Mouse (Mus musculus): Measurements from ENCODE around the gene Cdk5r2. TPM values are rescaled to one million over a fixed set of nuclear protein-coding genes. Genes with fewer than 3 reads are reported as not detected.

The Cdk5r2 gene
- polyA plus RNA-seq, 1 experiment from 2014 or later, result 0.60 TPM

DNA sequence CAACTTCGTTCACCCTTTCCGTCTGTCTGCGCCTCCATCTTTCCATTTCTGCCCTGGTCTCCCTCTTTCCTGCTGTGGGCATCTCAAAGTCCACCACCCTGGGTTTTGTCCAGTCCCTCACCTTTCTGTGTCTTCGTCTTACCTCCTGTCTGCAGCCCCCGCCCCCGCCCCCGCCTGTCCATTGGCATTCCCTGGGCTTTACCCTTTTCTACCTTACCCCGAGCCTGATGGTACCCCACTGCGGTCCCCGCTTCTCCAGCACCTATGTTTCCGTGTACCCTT lies 1.6 kb downstream of the Cdk5r2 start:
- 2% methylated on average over 11 of the region's 11 CpGs for WGBS

DNA sequence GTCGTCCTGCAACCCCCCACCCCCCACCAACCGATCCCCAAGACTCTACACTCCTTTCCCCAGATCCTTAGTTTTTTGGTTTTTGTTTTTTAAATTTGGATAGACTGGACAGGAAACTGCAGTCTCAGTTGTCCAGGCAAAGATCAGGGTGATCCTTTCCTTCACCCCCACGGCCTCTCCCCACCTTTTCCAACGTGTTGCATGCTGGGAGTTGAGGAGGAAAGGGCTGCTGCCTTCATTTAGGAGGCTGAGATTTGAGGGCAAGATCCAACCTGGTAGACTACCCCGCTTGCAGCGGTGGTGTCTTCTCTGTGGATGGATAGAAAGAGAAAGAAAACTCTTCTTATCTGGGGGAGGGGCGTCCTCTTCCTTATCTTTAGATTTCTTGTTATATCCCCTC lies 2.1 kb downstream of the Cdk5r2 start:
- under 1% methylated on average over 7 of the region's 7 CpGs for WGBS
- no peak overlapping the region for H3K9ac ChIP-seq (ENCODE audit: low read depth, low read length)
- H3K27me3 ChIP-seq (replicated peaks; ENCODE audit: control insufficient read depth, insufficient read depth, low read length), result peaks cover 89% of the 10 kb centered on the region
- no peaks in the 10 kb centered on the region for H3K36me3 ChIP-seq (ENCODE audit: control insufficient read depth, insufficient read depth, low read length)
- peak overlapping the region; percentile 6; the same call in 1 of the 2 replicates for H3K4me3 ChIP-seq (ENCODE audit: low read depth, low read length)
- H3K9me3 ChIP-seq (ENCODE audit: control insufficient read depth, low read length), result no peaks in the 10 kb centered on the region
- H3K27ac ChIP-seq (replicated peaks; ENCODE audit: low read depth, low read length), result no peak overlapping the region
- 0 out of 2 replicates have a peak overlapping the region, but pooled peaks have one; percentile 5 for H3K4me2 ChIP-seq (ENCODE audit: low read depth, low read length)
- DNase-seq (ENCODE audit: low spot score) (no peak), ATAC-seq (ENCODE audit: low read depth) (no peak)
- 0 out of 2 replicates have a peak, but pooled peaks cover 8% of the 10 kb centered on the region for H3K4me1 ChIP-seq (ENCODE audit: control insufficient read depth, insufficient read depth, low read length)

More for the DNA sequence above, 1.6 kb downstream of the Cdk5r2 start:
- H3K27ac ChIP-seq (replicated peaks; ENCODE audit: low read depth, low read length), result no peak overlapping the region
- DNase-seq (ENCODE audit: low spot score) (no peak), ATAC-seq (ENCODE audit: low read depth) (no peak)
- H3K4me3 ChIP-seq (ENCODE audit: low read depth, low read length), result peak overlapping the region; percentile 71
- H3K27me3 ChIP-seq (replicated peaks; ENCODE audit: control insufficient read depth, insufficient read depth, low read length), result peaks cover 93% of the 10 kb centered on the region
- H3K4me2 ChIP-seq (ENCODE audit: low read depth, low read length), result peak overlapping the region; percentile 99; the same call in 1 of the 2 replicates
- no peaks in the 10 kb centered on the region for H3K9me3 ChIP-seq (ENCODE audit: control insufficient read depth, low read length)
- 0 out of 2 replicates have a peak, but pooled peaks cover 8% of the 10 kb centered on the region for H3K4me1 ChIP-seq (ENCODE audit: control insufficient read depth, insufficient read depth, low read length)
- no peak overlapping the region for H3K9ac ChIP-seq (ENCODE audit: low read depth, low read length)
- no peaks in the 10 kb centered on the region for H3K36me3 ChIP-seq (ENCODE audit: control insufficient read depth, insufficient read depth, low read length)

- Histone ChIP-seq H3K4me3 (ENCODE audit: low read depth, low read length) (no peak overlapping the region), H3K27ac (replicated peaks; ENCODE audit: low read depth, low read length) (no peak overlapping the region), H3K36me3 (ENCODE audit: control insufficient read depth, insufficient read depth, low read length) (no peaks in the 10 kb centered on the region), H3K27me3 (replicated peaks; ENCODE audit: control insufficient read depth, insufficient read depth, low read length) (peaks cover 84% of the 10 kb centered on the region), H3K4me2 (ENCODE audit: low read depth, low read length) (peak overlapping the region; percentile 5; the same call in 1 of the 2 replicates), H3K4me1 (ENCODE audit: control insufficient read depth, insufficient read depth, low read length) (0 out of 2 replicates have a peak, but pooled peaks cover 8% of the 10 kb centered on the region), H3K9me3 (ENCODE audit: control insufficient read depth, low read length) (no peaks in the 10 kb centered on the region), H3K9ac (ENCODE audit: low read depth, low read length) (no peak overlapping the region)
- WGBS, result 3% methylated on average over 20 of the region's 20 CpGs
- ATAC-seq (ENCODE audit: low read depth), result no peak
- no peak for DNase-seq (ENCODE audit: low spot score)
Measured at GRCm38 (mm10) chr1:74857201-74857600, 2.5 kb downstream of the Cdk5r2 start.

GRCm38 (mm10) chr1:74857677-74858076 lies 2.9 kb downstream of the Cdk5r2 start:
- ATAC-seq (ENCODE audit: low read depth) (no peak), DNase-seq (ENCODE audit: low spot score) (no peak)
- Histone ChIP-seq H3K9me3 (ENCODE audit: control insufficient read depth, low read length) (no peaks in the 10 kb centered on the region), H3K4me2 (ENCODE audit: low read depth, low read length) (peak overlapping the region; percentile 53), H3K27me3 (replicated peaks; ENCODE audit: control insufficient read depth, insufficient read depth, low read length) (peaks cover 80% of the 10 kb centered on the region), H3K4me3 (ENCODE audit: low read depth, low read length) (peak overlapping the region; percentile 34), H3K27ac (replicated peaks; ENCODE audit: low read depth, low read length) (no peak overlapping the region), H3K36me3 (ENCODE audit: control insufficient read depth, insufficient read depth, low read length) (no peaks in the 10 kb centered on the region), H3K4me1 (ENCODE audit: control insufficient read depth, insufficient read depth, low read length) (0 out of 2 replicates have a peak, but pooled peaks cover 8% of the 10 kb centered on the region), H3K9ac (ENCODE audit: low read depth, low read length) (no peak overlapping the region)
- 8% methylated on average over 4 of the region's 4 CpGs for WGBS

- Histone ChIP-seq H3K4me2 (ENCODE audit: low read depth, low read length) (peak overlapping the region; percentile 53), H3K9me3 (ENCODE audit: control insufficient read depth, low read length) (no peaks in the 10 kb centered on the region), H3K4me1 (ENCODE audit: control insufficient read depth, insufficient read depth, low read length) (0 out of 2 replicates have a peak, but pooled peaks cover 8% of the 10 kb centered on the region), H3K4me3 (ENCODE audit: low read depth, low read length) (peak overlapping the region; percentile 34), H3K27me3 (replicated peaks; ENCODE audit: control insufficient read depth, insufficient read depth, low read length) (peaks cover 74% of the 10 kb centered on the region), H3K27ac (replicated peaks; ENCODE audit: low read depth, low read length) (no peak overlapping the region), H3K9ac (ENCODE audit: low read depth, low read length) (no peak overlapping the region), H3K36me3 (ENCODE audit: control insufficient read depth, insufficient read depth, low read length) (no peaks in the 10 kb centered on the region)
- WGBS, result under 1% methylated on average over 28 of the region's 29 CpGs
- peak; percentile 85 for DNase-seq (ENCODE audit: low spot score)
- ATAC-seq (ENCODE audit: low read depth), result peak; percentile 34; the same call in 1 of the 2 replicates
Measured at GRCm38 (mm10) chr1:74858171-74858719, 3.5 kb downstream of the Cdk5r2 start.

- H3K27me3 ChIP-seq (replicated peaks; ENCODE audit: control insufficient read depth, insufficient read depth, low read length), result peaks cover 69% of the 10 kb centered on the region
- 6% methylated on average over 16 of the region's 16 CpGs for WGBS
- no peaks in the 10 kb centered on the region for H3K9me3 ChIP-seq (ENCODE audit: control insufficient read depth, low read length)
- H3K4me2 ChIP-seq (ENCODE audit: low read depth, low read length), result peak overlapping the region; percentile 53
- H3K9ac ChIP-seq (ENCODE audit: low read depth, low read length), result no peak overlapping the region
- DNase-seq (ENCODE audit: low spot score), result no peak
- peak overlapping the region; percentile 34 for H3K4me3 ChIP-seq (ENCODE audit: low read depth, low read length)
- no peak for ATAC-seq (ENCODE audit: low read depth)
- no peaks in the 10 kb centered on the region for H3K36me3 ChIP-seq (ENCODE audit: control insufficient read depth, insufficient read depth, low read length)
- H3K4me1 ChIP-seq (ENCODE audit: control insufficient read depth, insufficient read depth, low read length), result 0 out of 2 replicates have a peak, but pooled peaks cover 8% of the 10 kb centered on the region
- H3K27ac ChIP-seq (replicated peaks; ENCODE audit: low read depth, low read length), result no peak overlapping the region
Measured at GRCm38 (mm10) chr1:74858805-74859204, 4.1 kb downstream of the Cdk5r2 start.

DNA sequence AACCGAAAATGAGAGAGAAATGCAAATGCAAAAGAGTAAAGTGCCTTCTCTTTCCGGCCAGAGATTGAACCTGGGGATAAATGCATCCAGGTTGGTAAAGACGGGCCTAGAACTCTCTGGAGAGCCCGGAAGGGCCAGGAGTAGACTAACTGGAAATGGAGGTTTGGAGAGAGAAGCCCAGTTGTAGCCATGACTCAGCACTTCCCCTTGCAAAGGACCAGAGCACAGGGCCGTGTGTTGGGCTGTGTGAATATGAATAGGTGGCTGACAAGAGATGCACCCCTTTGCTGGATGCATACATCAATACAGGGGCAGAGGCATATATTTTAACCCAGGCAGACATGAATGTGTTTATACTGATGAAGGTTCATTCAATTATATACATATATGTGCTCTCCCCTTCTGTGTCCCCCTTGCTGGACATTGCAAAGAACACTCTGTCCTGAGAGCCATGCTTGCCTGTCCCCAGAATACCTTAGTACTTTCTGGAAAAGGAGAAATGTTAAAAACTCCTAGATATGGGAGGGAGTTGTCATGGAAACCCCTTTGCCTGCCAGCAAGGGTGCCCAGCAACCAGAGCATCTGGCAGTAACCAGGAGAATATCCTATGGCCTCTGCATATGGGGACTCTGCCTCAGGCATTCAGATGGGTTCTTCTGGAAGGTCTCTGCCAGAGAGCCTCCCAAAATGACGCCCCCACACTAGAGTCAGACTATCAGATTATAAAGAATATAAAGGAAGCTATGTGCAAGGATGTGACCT lies 4.7 kb downstream of the Cdk5r2 start:
- Histone ChIP-seq H3K9me3 (ENCODE audit: control insufficient read depth, low read length) (no peaks in the 10 kb centered on the region), H3K27me3 (replicated peaks; ENCODE audit: control insufficient read depth, insufficient read depth, low read length) (peaks cover 63% of the 10 kb centered on the region), H3K4me2 (ENCODE audit: low read depth, low read length) (no peak overlapping the region), H3K36me3 (ENCODE audit: control insufficient read depth, insufficient read depth, low read length) (no peaks in the 10 kb centered on the region), H3K9ac (ENCODE audit: low read depth, low read length) (no peak overlapping the region), H3K4me3 (ENCODE audit: low read depth, low read length) (no peak overlapping the region), H3K4me1 (ENCODE audit: control insufficient read depth, insufficient read depth, low read length) (0 out of 2 replicates have a peak, but pooled peaks cover 5% of the 10 kb centered on the region), H3K27ac (replicated peaks; ENCODE audit: low read depth, low read length) (no peak overlapping the region)
- DNase-seq (ENCODE audit: low spot score) (no peak), ATAC-seq (ENCODE audit: low read depth) (no peak)
- WGBS, result 31% methylated on average over 6 of the region's 6 CpGs

DNA sequence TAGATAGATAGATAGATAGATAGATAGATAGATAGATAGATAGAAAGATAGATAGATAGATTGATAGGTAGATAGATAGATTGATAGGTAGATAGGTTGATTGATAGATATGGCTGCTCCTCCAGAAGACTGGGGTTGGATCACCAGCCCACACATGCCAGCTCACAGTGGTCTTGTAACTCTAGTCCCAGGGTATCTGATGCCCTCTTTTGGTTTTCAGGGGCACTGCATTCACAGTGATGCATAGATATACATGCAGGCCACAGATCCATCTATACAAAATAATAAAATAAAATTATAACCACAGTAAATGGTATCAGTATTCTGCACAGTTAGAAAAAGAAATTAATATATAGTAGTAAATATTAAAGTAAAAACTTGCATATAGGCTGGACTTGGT lies 7.0 kb downstream of the Cdk5r2 start:
- no peaks in the 10 kb centered on the region for H3K36me3 ChIP-seq (ENCODE audit: control insufficient read depth, insufficient read depth, low read length)
- ATAC-seq (ENCODE audit: low read depth), result no peak

More for the DNA sequence above, 7.0 kb downstream of the Cdk5r2 start:
- Histone ChIP-seq H3K4me2 (ENCODE audit: low read depth, low read length) (no peak overlapping the region), H3K4me3 (ENCODE audit: low read depth, low read length) (no peak overlapping the region), H3K27ac (replicated peaks; ENCODE audit: low read depth, low read length) (no peak overlapping the region), H3K4me1 (ENCODE audit: control insufficient read depth, insufficient read depth, low read length) (no peaks in the 10 kb centered on the region), H3K9ac (ENCODE audit: low read depth, low read length) (no peak overlapping the region), H3K9me3 (ENCODE audit: control insufficient read depth, low read length) (no peaks in the 10 kb centered on the region), H3K27me3 (replicated peaks; ENCODE audit: control insufficient read depth, insufficient read depth, low read length) (peaks cover 42% of the 10 kb centered on the region)
- no peak for DNase-seq (ENCODE audit: low spot score)
